Mouse (Mus musculus) midbrain, embryonic 12.5 days (tissue): ENCODE results near the gene Fbxl17. TPM values are rescaled to one million over a fixed set of nuclear protein-coding genes. Genes with fewer than 3 reads are reported as not detected.

Source experiments
- ATAC-seq: fragments of 200-750 bp; cut with Nextera tagmentation; 2 replicates; pipeline ENCODE4 v1.8.0; 2017; ENCODE audit warnings: low read depth, moderate TSS enrichment, moderate library complexity; ENCODE audit not compliant: low FRiP score
- H3K27ac ChIP-seq: fragments of 300-500 bp; sonication (generic); replicated peaks from 2 replicates; pipeline ENCODE4 v1.5.1; 2016; ENCODE audit warnings: mild to moderate bottlenecking
- H3K27me3 ChIP-seq: fragments of 300-500 bp; sonication (generic); 2 replicates; pipeline ENCODE4 v1.6.1; 2016; ENCODE audit warnings: mild to moderate bottlenecking
- H3K36me3 ChIP-seq: fragments of 300-500 bp; sonication (generic); 2 replicates; pipeline ENCODE4 v1.6.1; 2016
- H3K4me1 ChIP-seq: fragments of 300-500 bp; sonication (generic); 2 replicates; pipeline ENCODE4 v1.6.1; 2016
- H3K4me2 ChIP-seq: fragments of 300-500 bp; sonication (generic); replicated peaks from 2 replicates; pipeline ENCODE4 v1.6.1; 2016; ENCODE audit warnings: mild to moderate bottlenecking, moderate library complexity
- H3K4me3 ChIP-seq: fragments of 300-500 bp; sonication (generic); 2 replicates; pipeline ENCODE4 v1.5.1; 2016; ENCODE audit warnings: mild to moderate bottlenecking
- H3K9ac ChIP-seq: fragments of 300-500 bp; sonication (generic); replicated peaks from 2 replicates; pipeline ENCODE4 v1.6.1; 2016; ENCODE audit warnings: mild to moderate bottlenecking, moderate library complexity
- H3K9me3 ChIP-seq: fragments of 300-500 bp; sonication (generic); 2 replicates; pipeline ENCODE4 v1.6.1; 2016; ENCODE audit warnings: mild to moderate bottlenecking
- WGBS: fragments of 180-500 bp; shearing (Covaris S2); methylation state at CpG from one replicate; pipeline ENCODE4 v1.1.7; 2016; 5-methylcytosine and 5-hydroxymethylcytosine counted together
- polyA plus RNA-seq: library from polyadenylated mRNA; unstranded; fragments of >200 nt; fragmentation: Nextera tagmentation; extraction: Ambion mirVana; gene quantifications from 2 replicates; pipeline ENCODE4 v1.2.1, GENCODE M21; 2016

Fbxl17 gene
- polyA plus RNA-seq, 1 experiment from 2014 or later: 37.1 TPM

GRCm38 (mm10) chr17:63451311-63452006 lies 48.4 kb downstream of the Fbxl17 start:
- peak overlapping the region; percentile 47; the same call in 1 of the 2 replicates for H3K9ac ChIP-seq
- H3K4me3 ChIP-seq: peak overlapping the region; percentile 25
- no peak for ATAC-seq
- no peaks in the 10 kb centered on the region for H3K9me3 ChIP-seq
- no peaks in the 10 kb centered on the region for H3K27me3 ChIP-seq
- H3K27ac ChIP-seq: peak overlapping the region; percentile 77
- 55% methylated on average over 10 of the region's 10 CpGs for WGBS
- peaks cover 6% of the 10 kb centered on the region; the same call in 1 of the 2 replicates for H3K4me1 ChIP-seq
- H3K4me2 ChIP-seq: peak overlapping the region; percentile 30
- peaks cover 3% of the 10 kb centered on the region for H3K36me3 ChIP-seq

GRCm38 (mm10) chr17:63447691-63448090 lies 52.1 kb downstream of the Fbxl17 start:
- peak overlapping the region; percentile 27; the same call in 1 of the 2 replicates for H3K27ac ChIP-seq
- H3K4me1 ChIP-seq: peaks cover 13% of the 10 kb centered on the region
- H3K9me3 ChIP-seq: no peaks in the 10 kb centered on the region
- peak overlapping the region; percentile 32 for H3K4me2 ChIP-seq
- H3K36me3 ChIP-seq: 0 out of 2 replicates have a peak, but pooled peaks cover 5% of the 10 kb centered on the region
- ATAC-seq: no peak
- peak overlapping the region; percentile 9; the same call in 1 of the 2 replicates for H3K4me3 ChIP-seq
- H3K9ac ChIP-seq: 0 out of 2 replicates have a peak overlapping the region, but pooled peaks have one; percentile 4
- H3K27me3 ChIP-seq: no peaks in the 10 kb centered on the region
- 70% methylated on average over 10 of the region's 10 CpGs for WGBS

- Histone ChIP-seq H3K9ac (0 out of 2 replicates have a peak overlapping the region, but pooled peaks have one; percentile 35), H3K27ac (peak overlapping the region; percentile 64; the same call in 1 of the 2 replicates), H3K9me3 (no peaks in the 10 kb centered on the region), H3K4me3 (0 out of 2 replicates have a peak overlapping the region, but pooled peaks have one; percentile 9), H3K36me3 (0 out of 2 replicates have a peak, but pooled peaks cover 5% of the 10 kb centered on the region), H3K4me2 (peak overlapping the region; percentile 37), H3K4me1 (peaks cover 13% of the 10 kb centered on the region), H3K27me3 (no peaks in the 10 kb centered on the region)
- ATAC-seq: peak; percentile 74; the same call in 1 of the 2 replicates
- WGBS: 62% methylated on average over 10 of the region's 10 CpGs
These were observed 52.7 kb downstream of the Fbxl17 start for GRCm38 (mm10) chr17:63446971-63447679.

- H3K4me3 ChIP-seq: no peak overlapping the region
- H3K9ac ChIP-seq: 0 out of 2 replicates have a peak overlapping the region, but pooled peaks have one; percentile 20
- H3K27me3 ChIP-seq: no peaks in the 10 kb centered on the region
- 0 out of 2 replicates have a peak, but pooled peaks cover 5% of the 10 kb centered on the region for H3K36me3 ChIP-seq
- ATAC-seq: peak; percentile 55; the same call in 1 of the 2 replicates
- H3K9me3 ChIP-seq: no peaks in the 10 kb centered on the region
- H3K4me2 ChIP-seq: peak overlapping the region; percentile 10; the same call in 1 of the 2 replicates
- peaks cover 7% of the 10 kb centered on the region; the same call in 1 of the 2 replicates for H3K4me1 ChIP-seq
- H3K27ac ChIP-seq: peak overlapping the region; percentile 58; the same call in 1 of the 2 replicates
- 59% methylated on average over 4 of the region's 4 CpGs for WGBS
These were observed 54.6 kb downstream of the Fbxl17 start for GRCm38 (mm10) chr17:63445212-63445611.

GRCm38 (mm10) chr17:63437424-63437823 lies 62.4 kb downstream of the Fbxl17 start:
- Histone ChIP-seq H3K4me2 (no peak overlapping the region), H3K4me3 (no peak overlapping the region), H3K9ac (no peak overlapping the region), H3K36me3 (no peaks in the 10 kb centered on the region), H3K27me3 (no peaks in the 10 kb centered on the region), H3K4me1 (no peaks in the 10 kb centered on the region), H3K27ac (no peak overlapping the region; the same call in 1 of the 2 replicates), H3K9me3 (no peaks in the 10 kb centered on the region)
- 91% methylated on average over 6 of the region's 6 CpGs for WGBS
- ATAC-seq: peak; percentile 56; the same call in 1 of the 2 replicates

- no peak overlapping the region for H3K4me2 ChIP-seq
- no peaks in the 10 kb centered on the region for H3K9me3 ChIP-seq
- 44% methylated on average over 6 of the region's 6 CpGs for WGBS
- no peak for ATAC-seq
- no peaks in the 10 kb centered on the region for H3K27me3 ChIP-seq
- no peaks in the 10 kb centered on the region for H3K4me1 ChIP-seq
- no peaks in the 10 kb centered on the region for H3K36me3 ChIP-seq
- no peak overlapping the region for H3K27ac ChIP-seq
- no peak overlapping the region for H3K4me3 ChIP-seq
- no peak overlapping the region for H3K9ac ChIP-seq
These were observed 65.7 kb downstream of the Fbxl17 start for GRCm38 (mm10) chr17:63434081-63434480.

GRCm38 (mm10) chr17:63431650-63432049 lies 68.2 kb downstream of the Fbxl17 start:
- H3K4me1 ChIP-seq: no peaks in the 10 kb centered on the region
- H3K4me3 ChIP-seq: no peak overlapping the region
- no peaks in the 10 kb centered on the region for H3K36me3 ChIP-seq
- H3K4me2 ChIP-seq: no peak overlapping the region
- H3K27me3 ChIP-seq: no peaks in the 10 kb centered on the region
- H3K9ac ChIP-seq: no peak overlapping the region
- ATAC-seq: no peak
- 87% methylated on average over 7 of the region's 7 CpGs for WGBS
- no peak overlapping the region for H3K27ac ChIP-seq
- H3K9me3 ChIP-seq: no peaks in the 10 kb centered on the region

- H3K9ac ChIP-seq: no peak overlapping the region
- no peaks in the 10 kb centered on the region for H3K36me3 ChIP-seq
- H3K4me3 ChIP-seq: no peak overlapping the region
- WGBS: 76% methylated on average over 17 of the region's 17 CpGs
- peak overlapping the region; percentile 23 for H3K4me2 ChIP-seq
- H3K9me3 ChIP-seq: no peaks in the 10 kb centered on the region
- H3K4me1 ChIP-seq: no peaks in the 10 kb centered on the region
- no peak for ATAC-seq
- H3K27ac ChIP-seq: no peak overlapping the region
- no peaks in the 10 kb centered on the region for H3K27me3 ChIP-seq
These were observed 69.3 kb downstream of the Fbxl17 start for GRCm38 (mm10) chr17:63430395-63431075.

GRCm38 (mm10) chr17:63423851-63424250 lies 76.0 kb downstream of the Fbxl17 start:
- Histone ChIP-seq H3K9ac (no peak overlapping the region), H3K27ac (no peak overlapping the region), H3K27me3 (no peaks in the 10 kb centered on the region), H3K36me3 (no peaks in the 10 kb centered on the region), H3K4me2 (no peak overlapping the region), H3K4me1 (no peaks in the 10 kb centered on the region), H3K9me3 (no peaks in the 10 kb centered on the region), H3K4me3 (no peak overlapping the region)
- ATAC-seq: no peak
- WGBS: 75% methylated on average over 4 of the region's 4 CpGs

GRCm38 (mm10) chr17:63422685-63423084 lies 77.1 kb downstream of the Fbxl17 start:
- no peak overlapping the region for H3K9ac ChIP-seq
- no peak for ATAC-seq
- H3K4me2 ChIP-seq: no peak overlapping the region
- no peaks in the 10 kb centered on the region for H3K36me3 ChIP-seq
- H3K4me3 ChIP-seq: no peak overlapping the region
- H3K9me3 ChIP-seq: no peaks in the 10 kb centered on the region
- H3K27me3 ChIP-seq: no peaks in the 10 kb centered on the region
- WGBS: 94% methylated on average over 5 of the region's 5 CpGs
- no peak overlapping the region for H3K27ac ChIP-seq
- no peaks in the 10 kb centered on the region for H3K4me1 ChIP-seq

- ATAC-seq: no peak
- Histone ChIP-seq H3K4me1 (no peaks in the 10 kb centered on the region), H3K4me3 (no peak overlapping the region), H3K9ac (no peak overlapping the region), H3K27ac (no peak overlapping the region), H3K4me2 (no peak overlapping the region), H3K27me3 (no peaks in the 10 kb centered on the region), H3K9me3 (no peaks in the 10 kb centered on the region), H3K36me3 (no peaks in the 10 kb centered on the region)
- 70% methylated on average over 2 of the region's 2 CpGs for WGBS
These were observed 78.0 kb downstream of the Fbxl17 start for GRCm38 (mm10) chr17:63421864-63422263.
